Mouse (Mus musculus): ENCODE measurements at regions not wholly inside any gene's neighbourhood (a gene's known extent, or its start where the extent isn't known, plus 50 kb on each side); places are given as distances from the start of the nearest gene placed in this dataset.

GRCm38 (mm10) chr4:101340741-101341140 lies 75.7 kb upstream of the Jak1 start:
- DNase-seq, result no peak

GRCm38 (mm10) chr4:101338211-101338610 lies 73.1 kb upstream of the Jak1 start:
- no peak for DNase-seq

GRCm38 (mm10) chr4:101336811-101337210 lies 71.7 kb upstream of the Jak1 start:
- peak; percentile 41 for DNase-seq

- DNase-seq, result no peak
Observed at GRCm38 (mm10) chr4:101336371-101336770, 71.3 kb upstream of the Jak1 start.

GRCm38 (mm10) chr4:101333868-101334267 lies 68.8 kb upstream of the Jak1 start:
- DNase-seq, result no peak

- no peak for DNase-seq
Observed at GRCm38 (mm10) chr4:101333036-101333435, 68.0 kb upstream of the Jak1 start.

GRCm38 (mm10) chr4:101331231-101331630 lies 66.1 kb upstream of the Jak1 start:
- no peak for DNase-seq

GRCm38 (mm10) chr4:101329060-101329459 lies 64.0 kb upstream of the Jak1 start:
- no peak for DNase-seq

- no peak for DNase-seq
Observed at GRCm38 (mm10) chr4:101326067-101326466, 61.0 kb upstream of the Jak1 start.

GRCm38 (mm10) chr4:101321731-101322130 lies 56.6 kb upstream of the Jak1 start:
- no peak for DNase-seq

- DNase-seq, result peak; percentile 53
Observed at GRCm38 (mm10) chr4:101320587-101320986, 55.5 kb upstream of the Jak1 start.

- no peak for DNase-seq
Observed at GRCm38 (mm10) chr4:101319681-101320220, 54.7 kb upstream of the Jak1 start.

- no peak for DNase-seq
Observed at GRCm38 (mm10) chr4:101318836-101319235, 53.8 kb upstream of the Jak1 start.

- no peak for DNase-seq
Observed at GRCm38 (mm10) chr4:101316061-101316460, 51.0 kb upstream of the Jak1 start.

Small RNAs in the stretch of these regions (microRNA-seq; reads per million reads assigned to microRNA genes)
- gene Mir101a, result 112 to 702 reads per million in 2 experiments
